Comparison of ENCODE assay signal across 10 mouse cellular contexts in genomic region chr11:108900718-108901488, GRCm38 (mm10). TPM values are rescaled to one million over a fixed set of nuclear protein-coding genes. Genes with fewer than 3 reads are reported as not detected.
A peak's percentile ranks its signal among the peaks of the same experiment; 100 is the strongest.
DNase-seq lines count a peak whose midpoint lies in the region; ATAC-seq lines count a peak whose summit lies in the region.
"Had no signal": no experiment of that assay in that cellular context is flagged by ENCODE, and none has a peak within 500 bp of the region (broad histone marks: within the 10 kb centered on the region; RNA-seq: fewer than 3 reads in every experiment).

No protein-coding gene starts in this region.

- H3K27ac ChIP-seq in midbrain, embryonic 10.5 days (replicated peaks), result peak overlapping the region; percentile 53
- no peak overlapping the region for H3K27ac ChIP-seq in midbrain, embryonic 13.5 days

- intact Hi-C loops in heart, postnatal 14 days (cut with DNase I), result no loop called here

- H3K36me3 ChIP-seq in midbrain, embryonic 10.5 days, result no peaks in the 10 kb centered on the region
- no peaks in the 10 kb centered on the region for H3K36me3 ChIP-seq in midbrain, embryonic 13.5 days

- peaks cover 38% of the 10 kb centered on the region for H3K27me3 ChIP-seq in midbrain, embryonic 10.5 days (ENCODE audit: low read depth, poor library complexity, severe bottlenecking)
- H3K27me3 ChIP-seq in midbrain, embryonic 13.5 days, result peaks cover 4% of the 10 kb centered on the region; the same call in 1 of the 2 replicates

- H3K4me2 ChIP-seq in midbrain, embryonic 13.5 days (replicated peaks), result no peak overlapping the region

- H3K9me3 ChIP-seq in midbrain, embryonic 10.5 days (replicated peaks), result no peaks in the 10 kb centered on the region
- H3K9me3 ChIP-seq in midbrain, embryonic 13.5 days, result no peaks in the 10 kb centered on the region

- no peak overlapping the region for H3K4me3 ChIP-seq in midbrain, embryonic 10.5 days
- H3K4me3 ChIP-seq in midbrain, embryonic 13.5 days (replicated peaks), result no peak overlapping the region
- H3K4me3 ChIP-seq: erythroblast, embryonic 14.5 days had no signal

- DNase-seq in cerebellum, postnatal 14 days, result peak; percentile 59 to 63
- DNase-seq in midbrain, embryonic 10.5 days (ENCODE audit: low spot score), result no peak
- DNase-seq in heart, postnatal 14 days, result peak; percentile 35 to 70
- DNase-seq in right cerebral cortex, postnatal 14 days, result peak; percentile 40
- DNase-seq in spleen, adult 12 weeks (ENCODE audit: low spot score), result no peak
- DNase-seq: kidney, adult 18-20 months had no signal

- H3K9ac ChIP-seq in midbrain, embryonic 13.5 days (replicated peaks), result no peak overlapping the region

- 81% methylated on average over 10 of the region's 10 CpGs for WGBS in midbrain, embryonic 10.5 days
- WGBS in midbrain, embryonic 13.5 days, result 84% methylated on average over 9 of the region's 10 CpGs

- ATAC-seq in cerebellum, adult (ENCODE audit: insufficient number of reproducible peaks, low FRiP score, low TSS enrichment), result no peak
- no peak for ATAC-seq in midbrain, embryonic 13.5 days
- no peak for ATAC-seq in megakaryocyte-erythroid progenitor cell, adult 5-6 weeks (replicated peaks; ENCODE audit: low FRiP score, low TSS enrichment, poor library complexity, severe bottlenecking)

- H3K4me1 ChIP-seq in midbrain, embryonic 10.5 days, result peaks cover 31% of the 10 kb centered on the region
- peaks cover 18% of the 10 kb centered on the region; the same call in 1 of the 2 replicates for H3K4me1 ChIP-seq in midbrain, embryonic 13.5 days (replicated peaks)

RNA-seq across cellular contexts. Expression of gene Axin2, which starts 19.2 kb away (rescaled TPM):
- polyA plus RNA-seq in midbrain, embryonic 10.5 days (2016; fragmentation: Nextera tagmentation; extraction: Ambion mirVana), result 17.5 and 17.6 TPM in 2 replicates
- polyA plus RNA-seq in midbrain, embryonic 13.5 days (2015; fragmentation: Nextera tagmentation; extraction: Ambion mirVana), result 15.4 and 17.2 TPM in 2 replicates
- 1 to 10 TPM; 5.3 to 5.7 TPM for total RNA-seq in heart, postnatal 14 days (2021)
- 1.3 and 5.7 TPM in 2 replicates for total RNA-seq in megakaryocyte-erythroid progenitor cell, adult 5-6 weeks (2014; fragmentation: Nextera tagmentation)
- total RNA-seq in megakaryocyte-erythroid progenitor cell, adult 5-6 weeks (2017), result 0.38 and 2.0 TPM in 2 replicates

Comparison
In these comparisons a context has a peak if more than half of its experiments do, and no peak if none do; other contexts are left out.
1. DNase-seq: peak in cerebellum, postnatal 14 days (2 of 2), heart, postnatal 14 days (2 of 2) and right cerebral cortex, postnatal 14 days (single experiment); none in midbrain, embryonic 10.5 days (single experiment) and spleen, adult 12 weeks (single experiment).